Mouse (Mus musculus): ENCODE data around the gene St3gal2. TPM values are rescaled to one million over a fixed set of nuclear protein-coding genes. Genes with fewer than 3 reads are reported as not detected.

The St3gal2 gene
- polyA plus RNA-seq (2016; fragmentation: Nextera tagmentation; extraction: Ambion mirVana), result 34.5 and 34.8 TPM in 2 replicates

DNA sequence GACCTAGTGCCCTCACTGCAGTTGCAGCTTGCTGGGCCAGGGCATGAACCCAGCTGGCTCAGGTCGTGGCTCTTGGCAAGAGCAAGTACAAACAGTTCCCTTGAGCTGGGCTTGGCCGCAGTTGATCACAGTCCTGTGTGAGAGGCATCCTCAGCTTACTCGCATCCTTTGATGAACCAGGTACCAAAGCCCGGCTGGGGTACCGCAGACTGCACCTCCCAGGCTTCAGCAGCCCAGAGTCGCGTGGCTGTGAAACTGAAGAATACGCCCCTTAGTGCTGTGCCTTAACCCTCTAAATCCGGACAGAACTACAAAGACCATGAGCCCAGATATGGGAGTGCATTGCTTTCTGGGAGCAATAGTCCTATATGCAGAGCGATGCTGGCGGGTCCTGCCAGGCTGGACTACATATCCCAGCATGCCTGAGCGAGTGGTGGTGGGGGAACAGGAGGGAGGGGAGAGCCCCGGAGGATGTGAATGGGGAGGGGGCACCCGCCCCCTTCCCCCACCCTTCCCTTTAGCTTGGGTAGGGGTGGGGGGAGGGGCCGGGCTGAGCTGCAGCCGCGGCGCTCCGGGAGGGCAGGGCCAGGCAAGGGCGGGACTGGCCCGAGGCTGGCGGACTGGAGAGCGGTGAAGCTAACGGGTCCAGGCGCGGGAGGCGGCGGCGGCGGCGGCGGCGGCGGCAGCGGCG is at the start of gene St3gal2:
St3gal2 (plus strand) TSS at position 582 of the 691 bp plus-strand sequence.
- H3K9me3 ChIP-seq, result no peaks in the 10 kb centered on the region
- peak; percentile 97 for DNase-seq (ENCODE audit: low spot score)
- peak within 1 kb of the TSS; percentile 91 for H3K4me3 ChIP-seq
- H3K27ac ChIP-seq (replicated peaks), result peak within 1 kb of the TSS; percentile 95
- H3K4me1 ChIP-seq, result peaks cover 49% of the 10 kb centered on the region
- no peaks in the 10 kb centered on the region for H3K27me3 ChIP-seq (replicated peaks; ENCODE audit: low read depth, poor library complexity, severe bottlenecking)
- H3K36me3 ChIP-seq (replicated peaks), result peaks cover 18% of the 10 kb centered on the region
- WGBS, result under 1% methylated on average over 36 of the region's 36 CpGs

DNA sequence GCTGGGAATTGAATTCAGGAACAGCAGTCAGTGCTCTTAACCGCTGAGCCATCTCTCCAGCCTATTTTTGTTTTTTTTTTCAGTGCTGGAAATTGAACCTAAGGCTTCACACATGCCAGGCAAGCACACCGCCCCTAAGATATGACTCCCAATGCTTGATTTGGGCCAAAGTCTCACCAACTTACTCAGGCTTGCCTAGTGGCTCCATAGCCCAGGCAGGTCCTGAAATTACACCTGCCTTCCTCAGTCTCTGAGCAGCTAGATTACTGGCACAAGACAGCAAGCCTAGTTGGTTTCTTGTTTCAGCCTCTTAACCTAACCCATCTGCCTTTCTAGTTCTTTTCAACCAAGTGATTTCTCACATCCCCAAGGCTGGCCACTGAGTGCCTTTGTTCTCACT is 49.2 kb upstream of the St3gal2 start:
- Histone ChIP-seq H3K4me3 (no peak overlapping the region), H3K9me3 (no peaks in the 10 kb centered on the region), H3K27me3 (replicated peaks; ENCODE audit: low read depth, poor library complexity, severe bottlenecking) (no peaks in the 10 kb centered on the region), H3K4me1 (no peaks in the 10 kb centered on the region), H3K27ac (replicated peaks) (no peak overlapping the region), H3K36me3 (replicated peaks) (peaks cover 100% of the 10 kb centered on the region)
- WGBS, result 94% methylated on average over 2 of the region's 2 CpGs
- no peak for DNase-seq (ENCODE audit: low spot score)

DNA sequence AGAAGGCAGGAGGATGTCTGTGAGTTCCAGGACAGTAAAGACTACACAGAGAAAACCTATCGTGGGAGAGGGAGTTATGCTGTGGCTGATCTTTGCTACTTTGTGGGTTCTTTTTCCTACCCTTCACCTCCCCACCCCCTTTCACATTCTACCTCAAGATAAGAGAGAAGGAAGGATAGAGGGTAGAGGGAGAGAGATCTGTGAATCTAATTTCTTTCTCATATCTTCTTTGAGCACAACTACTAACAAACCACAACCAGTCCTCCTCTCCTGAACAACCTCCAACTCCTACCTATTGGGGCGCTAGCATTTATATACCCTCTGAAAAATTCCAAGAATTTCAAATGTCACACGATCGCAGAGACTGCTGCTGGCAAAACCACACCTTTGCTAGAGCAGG is 41.9 kb upstream of the St3gal2 start:
- DNase-seq (ENCODE audit: low spot score), result no peak
- WGBS, result 93% methylated on average over 4 of the region's 4 CpGs
- H3K27ac ChIP-seq (replicated peaks), result no peak overlapping the region
- H3K9me3 ChIP-seq, result no peaks in the 10 kb centered on the region
- no peaks in the 10 kb centered on the region for H3K4me1 ChIP-seq
- no peaks in the 10 kb centered on the region for H3K27me3 ChIP-seq (replicated peaks; ENCODE audit: low read depth, poor library complexity, severe bottlenecking)
- H3K36me3 ChIP-seq (replicated peaks), result peaks cover 100% of the 10 kb centered on the region
- no peak overlapping the region for H3K4me3 ChIP-seq

DNA sequence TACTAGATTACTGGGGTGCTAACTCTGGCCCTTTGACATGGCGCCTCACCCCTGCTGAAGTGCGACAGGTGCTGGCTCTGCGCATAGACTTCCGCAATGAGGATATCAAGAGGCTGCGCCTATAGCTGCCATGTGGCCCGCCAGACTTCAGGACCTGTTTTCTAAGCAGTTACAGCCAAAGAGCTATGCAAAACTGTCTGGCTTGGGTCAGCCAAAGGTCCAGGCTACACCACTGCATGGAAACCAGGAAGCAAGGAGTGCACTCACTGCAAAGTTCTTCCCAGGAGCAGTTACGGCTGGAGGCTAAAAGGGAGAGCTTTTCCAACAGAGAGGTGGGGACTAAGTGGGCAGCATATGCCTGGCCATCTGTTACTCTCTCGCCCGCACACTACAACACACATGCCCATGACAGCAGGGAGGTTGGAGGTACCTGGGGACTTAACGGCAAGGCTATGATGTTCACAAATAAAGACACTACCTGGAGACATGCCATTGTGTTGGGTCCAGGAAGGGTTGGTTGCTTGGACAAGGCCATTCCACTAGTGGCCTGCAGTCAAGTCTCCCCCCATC is 37.9 kb upstream of the St3gal2 start:
- H3K27ac ChIP-seq (replicated peaks), result no peak overlapping the region
- H3K9me3 ChIP-seq, result no peaks in the 10 kb centered on the region
- no peak for DNase-seq (ENCODE audit: low spot score)
- 95% methylated on average over 10 of the region's 10 CpGs for WGBS
- no peaks in the 10 kb centered on the region for H3K4me1 ChIP-seq
- peaks cover 100% of the 10 kb centered on the region for H3K36me3 ChIP-seq (replicated peaks)
- no peak overlapping the region for H3K4me3 ChIP-seq
- H3K27me3 ChIP-seq (replicated peaks; ENCODE audit: low read depth, poor library complexity, severe bottlenecking), result no peaks in the 10 kb centered on the region

DNA sequence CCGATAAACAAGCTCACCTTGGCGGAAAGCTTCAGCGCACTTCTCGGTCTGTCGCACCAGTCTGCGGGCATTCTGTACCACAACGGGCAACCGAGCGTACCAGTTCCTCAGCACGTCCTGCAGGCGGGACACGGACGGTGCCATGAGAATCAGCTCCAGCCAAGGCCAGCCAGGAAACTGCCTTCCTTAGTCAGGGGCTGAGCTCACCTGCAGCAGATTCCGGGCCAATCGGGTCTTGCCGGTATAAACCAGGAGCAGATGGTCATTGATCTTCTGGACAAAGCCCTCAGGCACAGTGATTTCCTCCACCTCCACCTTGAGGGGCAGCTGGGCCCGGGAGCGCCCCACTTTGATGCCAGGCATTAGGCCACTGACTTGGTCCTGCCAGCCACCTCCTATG is 35.9 kb upstream of the St3gal2 start:
- no peak overlapping the region for H3K4me3 ChIP-seq
- H3K27ac ChIP-seq (replicated peaks), result no peak overlapping the region
- no peak for DNase-seq (ENCODE audit: low spot score)
- no peaks in the 10 kb centered on the region for H3K9me3 ChIP-seq
- peaks cover 100% of the 10 kb centered on the region for H3K36me3 ChIP-seq (replicated peaks)
- 95% methylated on average over 18 of the region's 18 CpGs for WGBS
- no peaks in the 10 kb centered on the region for H3K4me1 ChIP-seq
- no peaks in the 10 kb centered on the region for H3K27me3 ChIP-seq (replicated peaks; ENCODE audit: low read depth, poor library complexity, severe bottlenecking)

DNA sequence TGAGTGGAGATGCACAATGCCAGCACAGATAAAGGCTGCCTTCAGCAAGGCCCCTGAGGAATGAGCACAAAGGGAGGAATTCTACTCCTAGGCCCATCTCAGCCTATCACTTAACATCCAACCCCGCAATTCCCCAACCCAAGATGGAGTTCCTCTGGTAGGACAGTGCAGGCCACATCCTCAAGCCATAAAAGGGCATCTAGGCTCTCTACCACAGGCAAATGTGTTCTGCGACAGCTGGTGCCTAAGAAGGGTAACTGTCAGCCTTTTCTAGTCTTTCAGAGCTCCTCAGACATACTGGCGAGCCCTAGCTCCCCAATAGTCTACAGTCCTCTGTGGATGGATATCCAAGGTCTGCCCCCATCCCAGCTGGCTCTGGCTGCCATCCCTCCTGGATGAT is 33.1 kb upstream of the St3gal2 start:
- WGBS, result 90% methylated on average over 3 of the region's 3 CpGs
- Histone ChIP-seq H3K36me3 (replicated peaks) (peaks cover 97% of the 10 kb centered on the region), H3K27me3 (replicated peaks; ENCODE audit: low read depth, poor library complexity, severe bottlenecking) (no peaks in the 10 kb centered on the region), H3K9me3 (no peaks in the 10 kb centered on the region), H3K4me1 (peaks cover 6% of the 10 kb centered on the region; the same call in 1 of the 2 replicates), H3K27ac (replicated peaks) (no peak overlapping the region), H3K4me3 (no peak overlapping the region)
- no peak for DNase-seq (ENCODE audit: low spot score)

DNA sequence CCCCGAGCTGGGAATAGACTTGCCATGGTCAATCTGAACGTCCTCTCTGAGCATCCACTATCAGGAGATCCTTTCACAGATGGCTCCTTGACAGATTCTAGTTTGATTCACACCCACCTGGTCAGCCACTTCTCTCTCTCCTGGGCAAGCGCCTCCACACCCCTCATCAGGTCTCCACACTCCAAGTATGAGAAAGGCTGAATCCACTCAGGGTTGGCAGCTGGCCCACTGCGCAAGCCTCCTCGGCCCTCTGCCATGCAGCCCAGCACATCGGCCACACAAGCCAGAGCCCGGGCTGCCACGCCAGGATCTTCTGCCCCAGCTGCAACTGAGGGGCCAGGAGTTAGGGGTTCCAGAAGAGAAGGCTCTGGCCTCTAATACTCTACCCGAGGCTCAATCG is 32.2 kb upstream of the St3gal2 start:
- no peaks in the 10 kb centered on the region for H3K9me3 ChIP-seq
- no peaks in the 10 kb centered on the region for H3K27me3 ChIP-seq (replicated peaks; ENCODE audit: low read depth, poor library complexity, severe bottlenecking)
- H3K4me3 ChIP-seq, result no peak overlapping the region
- no peak overlapping the region for H3K27ac ChIP-seq (replicated peaks)
- WGBS, result 90% methylated on average over 10 of the region's 10 CpGs
- peaks cover 6% of the 10 kb centered on the region; the same call in 1 of the 2 replicates for H3K4me1 ChIP-seq
- H3K36me3 ChIP-seq (replicated peaks), result peaks cover 95% of the 10 kb centered on the region
- DNase-seq (ENCODE audit: low spot score), result no peak

DNA sequence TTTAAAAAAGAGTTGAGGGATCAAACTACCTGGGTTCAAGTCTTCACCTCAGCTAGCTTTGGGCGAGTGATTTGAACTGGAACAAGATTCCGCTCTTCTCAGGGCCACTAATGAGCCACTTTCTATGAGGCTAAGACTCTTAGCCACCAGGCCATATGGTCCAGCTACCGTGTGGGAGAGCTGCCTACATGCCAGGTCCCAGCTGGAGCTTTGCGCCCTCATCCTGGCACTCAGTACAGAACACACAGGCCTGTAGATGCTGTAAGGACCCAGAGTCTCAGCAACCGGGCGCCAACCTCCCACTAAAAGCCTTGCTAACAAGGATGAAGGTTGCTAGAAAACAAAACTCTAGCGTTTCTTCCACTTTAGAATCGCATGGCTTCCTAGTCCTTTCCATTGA is 31.3 kb upstream of the St3gal2 start:
- no peaks in the 10 kb centered on the region for H3K27me3 ChIP-seq (replicated peaks; ENCODE audit: low read depth, poor library complexity, severe bottlenecking)
- H3K36me3 ChIP-seq (replicated peaks), result peaks cover 95% of the 10 kb centered on the region
- no peak for DNase-seq (ENCODE audit: low spot score)
- WGBS, result 94% methylated on average over 8 of the region's 8 CpGs
- no peak overlapping the region for H3K27ac ChIP-seq (replicated peaks)
- peaks cover 6% of the 10 kb centered on the region; the same call in 1 of the 2 replicates for H3K4me1 ChIP-seq
- no peaks in the 10 kb centered on the region for H3K9me3 ChIP-seq
- no peak overlapping the region for H3K4me3 ChIP-seq

DNA sequence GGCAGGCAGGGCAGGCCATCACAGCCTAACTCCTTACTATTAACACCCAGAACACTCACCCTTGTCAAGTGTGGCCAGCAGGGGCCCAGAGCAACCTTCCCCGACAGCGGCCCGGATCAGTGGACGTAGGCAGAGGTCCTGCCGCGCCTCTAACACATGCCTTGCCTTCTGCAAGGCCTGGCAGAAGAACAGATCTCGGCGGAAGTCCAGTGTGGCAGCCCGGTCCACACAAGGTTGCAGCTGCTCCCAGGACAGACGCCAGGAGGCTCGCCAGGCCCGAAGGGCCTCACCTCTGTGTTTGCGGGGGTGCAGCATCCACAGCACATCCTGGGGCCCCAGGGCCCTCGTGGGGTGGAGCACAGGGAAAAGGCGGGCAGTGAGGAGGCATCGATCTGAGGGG is 30.9 kb upstream of the St3gal2 start:
- Histone ChIP-seq H3K4me3 (no peak overlapping the region), H3K27me3 (replicated peaks; ENCODE audit: low read depth, poor library complexity, severe bottlenecking) (no peaks in the 10 kb centered on the region), H3K9me3 (no peaks in the 10 kb centered on the region), H3K4me1 (peaks cover 6% of the 10 kb centered on the region; the same call in 1 of the 2 replicates), H3K36me3 (replicated peaks) (peaks cover 95% of the 10 kb centered on the region), H3K27ac (replicated peaks) (no peak overlapping the region)
- WGBS, result 93% methylated on average over 16 of the region's 16 CpGs
- DNase-seq (ENCODE audit: low spot score), result no peak

DNA sequence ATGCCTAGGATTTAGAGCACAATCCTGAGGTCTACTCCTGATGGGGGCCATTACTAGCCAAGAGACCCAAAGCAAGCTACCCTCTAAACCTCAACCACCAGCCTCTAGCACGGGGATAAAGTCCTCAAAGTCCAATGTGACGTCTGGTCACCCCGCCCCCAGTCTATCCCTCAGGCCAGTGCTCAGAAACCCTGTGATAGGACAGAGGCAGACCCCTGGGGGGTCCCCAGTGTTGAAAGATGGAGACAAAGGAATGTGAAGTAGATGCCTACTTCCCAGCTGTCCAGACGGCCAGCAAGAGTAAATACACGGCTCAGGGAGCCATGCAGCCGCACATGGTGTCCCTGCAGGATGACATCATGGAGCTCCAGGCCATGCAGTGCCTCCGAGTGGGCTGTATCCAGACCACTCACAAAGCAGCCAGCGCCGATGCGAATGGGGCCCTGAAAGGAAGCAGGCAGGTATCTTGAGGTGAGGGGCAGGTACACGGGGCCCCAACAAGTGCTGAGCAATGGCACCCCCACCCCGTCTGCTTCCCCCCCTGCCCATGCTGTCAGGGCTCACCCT is 29.7 kb upstream of the St3gal2 start:
- Histone ChIP-seq H3K27me3 (replicated peaks; ENCODE audit: low read depth, poor library complexity, severe bottlenecking) (no peaks in the 10 kb centered on the region), H3K4me1 (peaks cover 6% of the 10 kb centered on the region; the same call in 1 of the 2 replicates), H3K4me3 (no peak overlapping the region), H3K27ac (replicated peaks) (no peak overlapping the region; the same call in 1 of the 2 replicates), H3K9me3 (no peaks in the 10 kb centered on the region), H3K36me3 (replicated peaks) (peaks cover 95% of the 10 kb centered on the region)
- 80% methylated on average over 12 of the region's 12 CpGs for WGBS
- DNase-seq (ENCODE audit: low spot score), result peak; percentile 17

DNA sequence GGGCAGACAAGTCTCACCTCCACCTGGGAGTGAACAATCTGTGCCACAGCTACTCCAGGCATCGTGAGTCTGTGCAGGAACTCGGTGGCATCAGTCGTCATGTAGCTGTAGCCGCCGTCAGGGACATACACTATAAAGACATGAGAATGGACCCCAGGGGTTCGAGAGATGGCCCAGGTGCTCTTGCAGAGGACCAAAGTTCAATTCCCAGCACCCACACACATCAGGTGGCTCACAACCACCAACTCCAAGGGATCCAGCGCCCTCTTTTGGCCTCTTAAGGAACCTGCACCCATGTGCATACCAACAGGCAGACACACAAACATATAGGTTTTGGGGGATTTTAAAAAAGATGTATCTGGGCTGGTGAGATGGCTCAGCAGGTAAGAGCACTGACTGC is 27.7 kb upstream of the St3gal2 start:
- H3K27ac ChIP-seq (replicated peaks), result no peak overlapping the region
- H3K4me1 ChIP-seq, result peaks cover 6% of the 10 kb centered on the region; the same call in 1 of the 2 replicates
- H3K4me3 ChIP-seq, result no peak overlapping the region
- WGBS, result 87% methylated on average over 7 of the region's 7 CpGs
- H3K9me3 ChIP-seq, result no peaks in the 10 kb centered on the region
- H3K27me3 ChIP-seq (replicated peaks; ENCODE audit: low read depth, poor library complexity, severe bottlenecking), result no peaks in the 10 kb centered on the region
- peaks cover 77% of the 10 kb centered on the region for H3K36me3 ChIP-seq (replicated peaks)
- no peak for DNase-seq (ENCODE audit: low spot score)

DNA sequence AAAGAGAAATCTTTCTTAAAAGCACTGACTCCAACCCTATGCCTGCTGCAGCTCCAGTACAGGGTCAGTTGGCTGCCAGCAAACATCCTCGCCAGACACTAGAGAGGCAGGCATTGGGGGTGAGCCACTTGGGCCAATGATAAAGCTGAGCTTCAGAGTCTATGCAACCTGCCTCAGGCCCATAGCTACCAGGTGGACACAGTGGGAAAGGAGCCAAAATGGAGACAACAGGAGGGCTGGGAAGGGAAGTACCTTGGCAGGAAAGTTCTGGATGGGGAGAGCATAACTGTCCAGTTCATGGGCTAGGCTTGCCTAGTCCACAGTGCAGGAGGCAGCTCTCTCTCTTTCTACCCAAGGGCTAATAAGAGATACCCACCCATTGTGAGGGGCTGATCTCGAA is 26.8 kb upstream of the St3gal2 start:
- peaks cover 6% of the 10 kb centered on the region; the same call in 1 of the 2 replicates for H3K4me1 ChIP-seq
- H3K27ac ChIP-seq (replicated peaks), result no peak overlapping the region
- H3K4me3 ChIP-seq, result no peak overlapping the region
- no peaks in the 10 kb centered on the region for H3K9me3 ChIP-seq
- no peaks in the 10 kb centered on the region for H3K27me3 ChIP-seq (replicated peaks; ENCODE audit: low read depth, poor library complexity, severe bottlenecking)
- 91% methylated on average over 2 of the region's 2 CpGs for WGBS
- no peak for DNase-seq (ENCODE audit: low spot score)
- peaks cover 74% of the 10 kb centered on the region for H3K36me3 ChIP-seq (replicated peaks)

DNA sequence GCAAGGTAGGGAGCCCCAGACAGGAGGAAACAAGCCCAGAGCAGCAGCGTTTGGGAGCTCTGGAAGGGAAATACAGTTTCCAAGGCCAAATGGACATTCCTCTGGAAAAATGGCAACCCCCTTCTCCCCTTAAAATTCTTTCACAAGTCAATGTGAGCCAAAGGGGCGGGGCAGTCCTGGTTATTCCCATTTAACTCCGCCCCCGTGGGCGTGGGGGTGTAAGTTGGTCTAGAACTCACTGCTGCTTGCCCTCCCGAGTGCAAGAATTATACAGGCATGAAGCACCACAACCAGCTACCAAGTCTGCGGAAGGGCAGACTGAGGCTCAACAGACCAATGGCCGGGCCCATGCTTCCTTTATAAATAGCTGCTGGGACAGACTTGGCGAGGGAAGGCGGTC is 24.9 kb upstream of the St3gal2 start:
- H3K27me3 ChIP-seq (replicated peaks; ENCODE audit: low read depth, poor library complexity, severe bottlenecking), result no peaks in the 10 kb centered on the region
- no peak for DNase-seq (ENCODE audit: low spot score)
- no peak overlapping the region for H3K4me3 ChIP-seq
- peaks cover 73% of the 10 kb centered on the region for H3K36me3 ChIP-seq (replicated peaks)
- H3K4me1 ChIP-seq, result peaks cover 5% of the 10 kb centered on the region; the same call in 1 of the 2 replicates
- 87% methylated on average over 10 of the region's 10 CpGs for WGBS
- H3K9me3 ChIP-seq, result no peaks in the 10 kb centered on the region
- no peak overlapping the region for H3K27ac ChIP-seq (replicated peaks)
